Mouse (Mus musculus) MEL-GATA-1-ER (cell line): ENCODE data around the gene Ppl.
A peak's percentile ranks its signal among the peaks of the same experiment; 100 is the strongest.

ENCODE experiments used
- DNase-seq: peaks from one replicate; pipeline ENCODE4 v3.0.0-alpha.2; 2012; ENCODE audit warnings: low read depth; ENCODE audit errors: extremely low read depth

The Ppl gene

DNA sequence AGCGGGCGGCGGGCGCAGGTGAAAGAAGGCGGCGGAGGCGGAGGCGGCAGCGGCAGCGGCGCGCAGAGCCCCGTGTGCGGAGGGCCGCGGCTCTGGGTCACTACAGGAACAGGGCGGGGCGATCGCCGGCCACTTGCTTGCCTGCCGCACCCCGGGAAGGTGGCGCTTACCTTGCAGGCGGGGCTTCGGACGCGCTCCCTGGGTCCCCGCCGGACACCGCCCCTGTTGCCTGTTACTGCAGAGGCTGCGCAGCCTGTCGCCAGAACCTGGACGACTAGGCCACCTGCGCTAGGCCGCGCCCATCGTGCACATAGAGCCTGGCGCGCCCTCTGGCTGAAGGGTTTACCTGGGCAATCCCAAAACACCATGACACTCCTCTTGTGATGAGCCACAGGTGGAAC is at the start of gene Ppl:
TSS of gene Ppl (minus strand) at position 21 of the 401 bp plus-strand sequence.
- DNase-seq = no peak

DNA sequence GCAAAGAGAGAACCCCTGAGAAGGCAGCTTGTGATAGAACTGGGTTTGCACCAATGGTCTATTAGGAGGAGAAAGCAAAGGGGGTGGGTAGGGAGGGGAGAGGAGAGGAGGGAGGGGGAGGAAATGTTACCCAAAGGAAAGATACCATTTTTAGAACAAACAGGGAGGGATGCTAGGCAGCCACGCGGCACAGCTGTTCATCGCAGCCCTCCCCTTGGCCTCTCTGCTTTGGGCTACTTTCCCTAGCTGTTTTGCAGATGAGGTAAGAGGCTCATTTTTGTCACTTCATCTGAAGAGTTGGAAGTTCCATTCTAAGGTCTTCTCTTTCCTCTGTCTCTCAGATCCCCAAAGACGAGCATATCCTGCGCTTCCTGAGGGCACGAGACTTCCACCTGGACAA is 40.4 kb upstream of the Ppl start:
- no peak for DNase-seq

DNA sequence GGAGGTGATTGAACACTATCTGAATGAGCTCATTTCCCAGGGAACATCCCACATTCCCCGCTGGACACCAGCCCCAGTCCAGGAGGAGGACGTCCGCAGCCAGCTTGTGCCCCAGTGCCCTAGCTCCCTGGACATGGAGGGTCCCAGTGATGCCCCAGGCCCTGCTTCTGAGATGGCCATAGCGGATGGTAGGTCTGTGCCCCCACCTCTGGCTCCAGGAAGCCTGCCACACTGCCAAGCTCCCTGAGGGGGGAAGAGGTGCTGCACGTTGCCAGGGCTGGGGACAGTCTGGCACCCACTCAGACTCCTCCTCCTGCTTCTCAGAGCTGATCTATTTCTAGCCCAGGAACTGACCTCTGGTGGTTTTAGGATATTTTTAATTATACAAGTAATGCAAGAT is 36.6 kb upstream of the Ppl start:
- DNase-seq = no peak

DNA sequence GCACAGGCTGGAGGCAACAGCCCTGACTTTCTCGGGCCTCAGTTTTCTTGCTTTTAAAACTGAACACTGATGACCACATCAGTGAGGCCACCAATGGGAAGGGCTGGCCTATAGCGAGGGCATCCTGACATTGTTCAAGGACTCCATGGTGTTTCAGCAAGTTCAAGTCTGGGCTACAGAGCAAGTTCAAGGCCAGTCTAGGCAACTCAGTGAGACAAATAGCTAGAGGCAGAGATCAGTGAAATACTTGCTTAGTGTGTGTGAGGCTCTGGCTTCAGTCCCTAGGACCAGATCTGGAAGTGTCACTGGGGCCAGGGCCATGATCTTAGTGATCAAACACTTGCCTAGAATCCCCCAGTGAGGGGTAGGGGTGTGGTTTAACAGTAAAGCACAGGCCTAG is 35.8 kb upstream of the Ppl start:
- no peak for DNase-seq

DNA sequence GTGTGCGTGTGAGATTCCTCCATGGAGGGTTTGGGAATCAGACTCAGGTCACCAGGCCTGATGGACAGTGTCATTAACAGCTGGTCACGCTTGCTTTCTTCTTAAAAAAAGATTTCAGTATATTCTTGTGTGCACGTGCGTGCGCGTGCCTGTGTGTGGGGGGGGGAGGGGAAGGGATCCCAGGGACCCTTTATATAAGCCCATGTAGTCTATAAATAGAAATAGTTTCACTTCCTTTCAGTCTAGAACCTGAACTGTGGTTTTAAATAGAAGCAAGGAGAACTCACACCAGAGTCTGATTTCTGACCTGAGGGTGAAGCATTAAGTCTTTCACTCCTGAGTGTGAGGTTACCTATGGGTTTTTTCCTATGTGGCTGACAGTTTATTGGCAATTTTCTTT is 32.1 kb upstream of the Ppl start:
- DNase-seq = no peak

DNA sequence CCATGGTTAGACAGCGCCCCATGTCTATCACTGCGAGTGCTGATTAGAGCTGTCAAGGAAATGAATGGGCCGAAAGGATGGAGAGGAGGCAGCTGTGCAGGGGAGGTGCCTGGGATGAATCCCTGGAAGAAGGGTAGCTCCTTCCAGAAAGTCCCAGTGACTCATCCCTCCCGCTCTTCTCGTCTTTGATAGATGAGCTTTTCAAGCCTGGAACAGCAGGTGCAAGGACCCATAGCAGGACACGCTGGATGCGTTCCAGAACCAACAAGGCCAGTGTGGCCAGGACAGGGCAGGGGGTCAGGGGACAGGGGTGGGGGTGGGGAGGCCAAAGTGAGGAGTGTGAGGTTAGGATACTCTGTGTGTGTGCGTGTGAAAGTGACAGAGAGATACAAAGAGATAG is 27.0 kb upstream of the Ppl start:
- no peak for DNase-seq

DNA sequence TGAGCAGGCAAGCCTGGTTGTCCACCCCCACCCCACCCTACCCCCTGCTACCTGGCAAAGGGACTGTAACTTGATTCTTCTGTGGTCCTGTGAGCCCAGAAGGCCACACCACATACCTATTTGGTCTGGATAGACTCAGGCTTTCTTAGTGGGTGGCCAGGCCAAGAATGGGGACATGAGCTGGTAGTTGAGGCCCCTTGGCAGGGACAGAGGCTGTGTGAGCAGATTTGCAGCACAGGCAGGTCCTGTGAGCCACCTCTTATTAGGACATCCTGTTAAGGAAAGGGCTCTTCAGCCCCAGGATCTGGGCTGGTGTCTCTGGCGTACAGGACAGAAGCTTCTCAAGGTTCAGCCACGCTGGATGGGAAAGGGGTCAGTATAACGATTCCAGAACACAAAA is 24.9 kb upstream of the Ppl start:
- no peak for DNase-seq

DNA sequence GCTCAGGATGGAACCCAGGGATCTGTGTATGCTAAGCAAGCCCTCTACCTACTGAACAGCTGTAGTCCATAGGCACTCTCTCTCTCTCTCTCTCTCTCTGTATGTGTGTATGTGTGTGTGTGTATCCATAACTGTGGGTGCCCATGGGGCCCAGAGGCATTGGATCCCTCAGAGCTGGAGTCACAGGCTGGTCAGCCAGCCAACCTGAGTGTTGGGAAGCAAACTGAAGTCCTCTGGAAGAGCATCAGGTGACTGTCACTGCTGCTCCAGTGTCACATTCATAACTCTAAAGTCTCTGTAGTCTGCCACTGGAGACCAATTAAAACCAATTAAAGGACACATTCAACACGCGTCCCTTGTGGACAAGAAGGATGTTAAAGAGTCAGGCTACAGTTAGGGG is 24.3 kb upstream of the Ppl start:
- DNase-seq = no peak

DNA sequence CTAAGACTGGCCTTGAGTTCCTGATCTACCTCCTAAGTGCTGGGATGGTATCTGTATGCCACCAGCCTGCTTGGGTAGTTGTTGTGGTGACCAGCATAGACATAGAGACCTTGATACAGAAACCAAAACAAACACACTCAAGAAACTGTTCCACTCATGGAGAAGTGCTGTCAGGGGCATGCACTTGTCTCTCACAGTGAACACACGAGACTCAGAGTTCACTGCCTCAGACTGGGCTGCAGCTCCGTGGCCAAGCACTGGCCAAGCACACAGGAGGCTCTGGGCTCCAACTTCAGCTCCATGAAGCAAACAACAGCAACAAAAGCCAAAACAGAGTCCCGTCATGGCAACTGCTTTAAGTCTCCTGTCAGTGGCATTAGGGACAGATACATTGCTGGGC is 22.8 kb upstream of the Ppl start:
- no peak for DNase-seq

DNA sequence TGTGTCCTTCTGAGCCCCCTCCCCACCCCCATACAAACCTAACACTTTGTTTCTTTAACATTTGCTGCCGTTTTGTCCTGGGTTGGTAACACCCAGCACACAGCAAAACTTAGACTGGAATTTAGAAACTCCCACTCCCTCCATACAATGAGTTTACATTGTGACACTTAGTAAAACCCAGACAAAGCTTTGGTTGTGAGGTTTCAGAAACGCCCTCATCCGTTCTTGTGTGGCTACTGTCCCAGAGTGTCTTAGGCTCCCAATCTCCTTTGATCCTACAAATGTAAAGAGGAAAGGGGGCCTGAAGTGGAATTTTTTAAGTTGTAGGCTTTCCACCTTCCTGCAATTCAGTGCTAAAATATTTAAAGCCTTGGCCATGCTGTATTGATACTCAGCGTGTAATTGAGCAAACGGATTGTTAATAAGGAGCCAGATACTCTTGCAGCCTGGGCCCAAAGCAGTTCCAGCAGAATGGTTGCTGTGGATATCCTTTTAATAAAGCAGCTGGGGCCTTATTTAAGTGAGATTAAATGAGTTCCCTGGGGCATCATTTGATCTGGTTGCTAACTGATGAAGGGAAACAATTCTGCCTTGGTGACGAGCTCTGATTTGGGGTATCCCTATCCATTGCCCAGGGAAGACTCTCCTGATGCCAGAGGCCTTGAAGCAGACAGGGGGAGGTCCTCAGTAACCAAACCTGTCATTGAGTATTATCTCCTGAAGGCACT is 21.2 kb upstream of the Ppl start:
- DNase-seq = no peak

DNA sequence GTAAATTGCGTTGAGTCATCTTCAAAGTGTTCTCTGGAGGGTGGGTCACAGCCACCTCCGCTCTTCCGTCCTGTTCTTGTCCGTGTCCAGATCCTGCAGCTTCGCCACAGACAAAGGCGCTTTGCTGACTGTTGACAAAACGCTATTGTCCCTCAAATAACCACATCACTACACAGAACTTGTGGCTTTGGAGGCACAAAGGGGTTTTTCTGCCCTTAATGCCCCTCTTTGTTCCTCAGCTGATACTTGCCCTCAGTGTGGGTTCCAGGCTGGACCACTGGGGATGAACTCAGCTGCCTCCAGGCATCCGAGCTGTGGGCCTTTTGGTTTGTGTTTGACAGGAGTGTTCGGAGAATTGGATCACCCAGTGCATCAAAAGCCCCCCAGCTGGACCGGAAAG is 18.3 kb upstream of the Ppl start:
- no peak for DNase-seq

DNA sequence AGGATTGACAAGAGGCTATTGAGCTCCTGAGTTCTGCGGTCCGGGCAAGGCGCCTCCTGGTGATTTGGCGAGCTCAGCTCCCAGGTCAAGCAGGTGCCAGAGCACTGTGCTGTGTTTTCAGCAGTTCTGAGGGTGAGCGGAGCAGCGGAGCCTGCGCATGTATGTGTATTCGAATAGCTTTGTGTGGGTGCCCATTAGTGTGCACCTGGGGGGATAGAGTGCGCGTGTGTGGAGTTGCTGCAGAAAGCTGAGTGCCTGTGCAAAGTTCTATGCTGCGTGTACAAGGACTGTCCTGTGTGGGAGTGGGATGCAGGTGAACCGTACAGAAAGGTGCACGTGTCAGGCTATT is 14.8 kb upstream of the Ppl start, which contains the start of gene Sec14l5:
TSS of gene Sec14l5 (plus strand) at position 73 of the 349 bp plus-strand sequence.
- no peak for DNase-seq

DNA sequence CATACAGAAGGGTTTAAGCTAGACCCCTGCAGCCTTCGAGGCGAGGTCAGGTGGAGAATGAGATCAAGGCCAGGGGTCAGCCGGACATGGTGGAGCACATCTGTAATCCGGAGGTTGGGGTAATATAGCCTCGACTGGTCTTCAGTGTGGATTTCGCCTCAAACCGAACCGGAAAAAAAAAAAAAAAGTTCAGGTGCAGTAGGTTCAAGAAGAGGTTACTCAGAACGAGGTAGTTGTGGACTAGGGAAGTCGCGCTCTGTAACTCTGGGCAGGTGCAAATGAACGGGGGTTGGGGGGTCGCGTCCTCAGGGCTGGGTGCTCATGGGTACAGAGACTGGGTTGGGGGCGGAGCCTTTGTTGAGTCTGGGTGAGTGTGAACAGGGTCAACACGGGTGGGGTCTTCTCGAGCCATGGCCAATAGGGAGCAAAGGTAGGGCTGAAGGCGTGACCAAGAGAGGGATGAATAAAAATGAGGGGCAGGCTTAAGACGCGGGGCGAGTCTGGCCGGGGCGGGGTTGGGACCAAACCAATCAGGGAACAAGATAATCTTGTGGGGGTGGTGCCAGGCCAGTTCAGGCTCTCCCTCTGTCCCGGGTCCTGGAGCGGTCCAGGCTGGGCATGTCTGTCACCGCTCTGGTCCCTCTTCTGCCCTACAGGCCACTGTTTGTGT is 14.3 kb upstream of the Ppl start:
- DNase-seq = peak; percentile 80

DNA sequence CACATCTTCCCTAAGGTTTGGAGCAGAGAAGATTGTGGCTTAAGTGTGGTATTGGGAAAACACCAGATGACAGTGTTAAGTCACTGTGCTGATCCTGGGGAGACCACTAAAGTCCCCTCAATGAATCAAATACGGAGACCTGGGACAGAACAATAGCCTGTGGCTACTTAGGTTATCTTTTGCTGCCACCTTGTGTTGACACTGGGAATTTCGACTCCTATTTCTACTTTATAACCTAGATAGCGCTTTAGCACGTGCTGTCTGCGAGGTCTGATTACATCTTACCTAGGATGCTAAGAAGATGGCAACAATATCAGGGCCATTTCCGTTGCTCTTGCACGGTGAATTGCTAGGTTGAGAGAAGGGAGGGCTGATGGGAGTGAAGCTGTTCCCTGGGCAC is 13.3 kb upstream of the Ppl start:
- peak; percentile 70 for DNase-seq

DNA sequence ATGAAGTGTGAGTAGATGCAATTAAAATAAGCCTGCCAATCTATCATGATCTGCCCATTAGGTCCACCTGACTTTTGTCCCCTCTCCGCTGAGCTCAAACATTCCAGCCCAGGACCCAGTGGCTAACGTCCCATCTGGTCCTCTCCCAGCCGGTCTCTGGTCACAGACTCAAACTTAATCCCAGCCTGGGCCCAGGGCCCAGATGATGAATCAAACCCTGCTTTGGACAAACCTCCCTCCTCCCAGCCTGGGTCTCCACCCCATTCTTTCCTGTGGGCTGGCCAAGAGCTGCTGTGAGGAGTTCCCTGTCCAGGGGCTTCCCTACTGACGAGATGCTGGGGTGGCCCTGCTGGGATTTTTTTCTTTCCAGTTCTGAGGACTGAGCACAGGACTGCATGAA is 7.5 kb upstream of the Ppl start:
- DNase-seq = no peak

DNA sequence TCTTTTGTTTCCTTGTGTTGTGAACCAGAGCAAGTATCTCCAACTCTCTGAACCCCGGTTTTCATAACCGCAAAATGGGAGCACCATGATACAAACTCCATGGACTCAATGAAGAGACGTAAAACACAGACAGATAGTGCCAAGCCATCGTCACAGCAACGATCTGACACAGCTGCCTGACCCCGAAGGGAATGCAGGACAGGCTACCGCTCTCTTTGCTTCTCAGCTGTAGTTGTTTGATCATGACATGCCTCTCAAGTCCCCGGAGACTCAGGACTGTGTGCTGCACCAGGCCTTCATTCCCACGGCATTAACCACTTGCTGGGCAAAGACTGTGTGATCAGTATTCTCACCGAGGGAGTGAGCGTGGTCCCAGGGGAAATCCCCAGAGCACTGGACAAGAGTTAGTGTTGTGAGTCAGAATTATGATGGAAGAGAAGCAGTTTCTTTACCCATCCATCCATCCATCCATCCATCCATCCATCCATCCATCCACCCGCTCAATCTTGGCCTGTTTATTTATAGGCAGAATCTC is 4.9 kb upstream of the Ppl start:
- DNase-seq = no peak

DNA sequence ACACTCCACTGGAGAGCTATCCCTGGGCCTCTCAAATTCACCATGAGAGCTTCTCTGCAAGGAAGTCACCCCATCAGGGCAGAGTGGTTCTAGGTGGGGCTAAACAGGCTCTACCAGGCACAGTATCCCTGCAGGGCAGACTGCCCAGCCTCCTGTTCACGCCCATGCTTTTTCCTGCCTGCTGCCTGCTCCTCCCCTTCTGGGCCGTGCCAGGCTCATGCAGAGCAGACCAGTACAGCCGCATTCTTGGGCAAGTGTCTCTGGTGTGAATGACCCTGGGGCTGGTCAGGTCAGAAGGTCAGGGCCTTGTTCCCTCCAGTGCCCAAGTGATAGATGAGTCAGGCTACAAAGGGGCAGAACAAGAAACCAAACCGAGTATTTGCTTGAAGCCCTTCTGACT is 4.3 kb upstream of the Ppl start:
- no peak for DNase-seq

DNA sequence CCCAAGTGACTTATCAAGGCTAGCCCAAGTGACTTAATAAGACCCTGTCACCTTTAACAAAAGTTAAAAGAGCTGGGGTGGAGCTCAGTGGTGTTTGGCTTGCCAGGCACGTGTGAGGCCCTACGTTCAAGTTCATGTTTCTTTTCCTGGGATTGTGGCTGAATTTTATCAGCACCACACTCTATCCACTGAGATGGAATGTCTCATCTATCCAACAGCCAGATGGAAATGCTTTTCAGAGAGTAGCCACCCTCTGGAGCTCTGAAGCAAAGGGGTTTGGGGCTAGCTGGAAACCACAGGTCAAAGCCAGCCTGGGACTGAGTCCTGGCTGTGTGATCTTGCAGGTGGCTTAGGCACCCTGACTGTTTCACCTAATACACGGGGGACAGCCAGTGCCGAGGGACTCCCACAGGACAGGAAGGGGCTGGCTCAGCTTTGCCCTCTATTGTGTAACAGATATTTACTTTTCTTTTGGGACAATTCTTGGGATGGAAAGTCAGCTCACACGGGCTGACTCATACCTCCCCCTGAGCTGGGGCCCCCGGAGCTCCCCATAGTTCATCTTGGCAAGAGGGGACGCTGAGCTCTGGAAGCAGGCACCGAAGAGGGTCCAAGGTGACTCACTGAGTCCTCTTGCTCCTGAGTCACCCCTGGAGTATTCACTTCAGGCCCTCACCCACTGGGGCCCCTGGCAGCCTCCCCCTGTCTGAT is 3.5 kb upstream of the Ppl start:
- no peak for DNase-seq

DNA sequence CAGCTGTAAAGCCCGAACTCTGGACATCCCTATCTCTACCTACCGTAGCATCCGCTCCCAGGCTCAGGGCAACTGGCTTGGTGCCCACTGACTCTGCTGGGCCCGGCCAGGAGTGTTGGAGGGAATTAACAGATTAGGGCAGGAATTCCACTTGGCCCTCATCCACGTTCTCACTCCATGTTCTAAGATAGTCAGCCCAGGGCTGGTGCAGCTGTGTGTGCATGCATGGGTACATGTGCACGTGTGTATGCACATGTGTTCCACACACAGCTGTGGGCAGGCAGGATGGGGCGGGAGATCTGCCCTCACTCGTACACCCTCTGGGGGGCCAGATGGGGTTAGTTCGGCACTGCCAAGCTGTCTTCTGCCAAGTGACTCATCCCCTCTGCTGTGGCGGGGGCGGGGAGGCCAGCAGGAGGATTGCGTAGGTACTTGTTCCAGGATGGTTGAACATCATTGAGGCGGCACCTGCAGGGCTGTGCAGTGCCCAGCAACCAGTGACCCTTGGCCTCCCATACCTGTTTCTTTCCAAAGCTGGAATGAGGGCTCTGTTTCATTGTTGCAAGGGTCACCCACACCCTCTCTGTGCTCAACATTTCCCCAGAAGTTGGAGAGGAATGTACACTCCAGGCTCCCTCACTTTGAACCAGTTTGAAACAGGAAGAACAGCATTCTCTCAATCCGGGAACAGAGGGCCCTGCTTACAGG is 2.6 kb upstream of the Ppl start:
- DNase-seq = no peak

DNA sequence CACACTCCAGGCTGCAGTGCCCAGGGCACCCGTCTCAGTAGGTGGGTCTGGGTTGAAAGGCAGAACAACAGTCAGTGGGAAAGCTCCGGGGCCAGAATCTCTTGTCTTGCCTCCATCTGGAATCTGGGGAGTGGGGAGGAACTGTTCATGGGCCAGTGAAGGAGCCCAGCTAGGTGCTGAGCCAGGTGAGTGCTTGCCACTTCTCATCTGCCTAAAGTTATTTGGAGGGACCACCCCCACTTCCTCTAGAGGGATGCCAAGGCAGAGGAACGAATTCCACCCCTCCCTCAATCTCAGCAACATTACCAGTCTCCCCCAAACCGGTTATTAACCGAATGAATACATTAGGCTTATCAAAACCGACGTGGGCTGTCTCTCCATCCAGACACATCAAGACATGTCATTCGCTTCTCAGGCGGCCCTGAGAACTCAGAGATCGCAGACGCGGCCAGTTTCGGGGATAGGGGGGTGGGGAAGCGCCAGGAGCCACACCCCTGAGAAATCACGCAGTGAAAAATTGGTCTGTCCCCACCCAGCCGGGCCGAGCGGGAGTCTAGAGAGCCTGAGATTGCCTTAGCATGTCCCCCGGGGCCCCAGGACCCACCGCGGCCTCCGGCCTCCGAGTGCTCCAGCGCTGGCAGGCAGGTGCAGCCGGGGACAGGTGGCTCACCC is 834 bp downstream of the Ppl start:
- no peak for DNase-seq

DNA sequence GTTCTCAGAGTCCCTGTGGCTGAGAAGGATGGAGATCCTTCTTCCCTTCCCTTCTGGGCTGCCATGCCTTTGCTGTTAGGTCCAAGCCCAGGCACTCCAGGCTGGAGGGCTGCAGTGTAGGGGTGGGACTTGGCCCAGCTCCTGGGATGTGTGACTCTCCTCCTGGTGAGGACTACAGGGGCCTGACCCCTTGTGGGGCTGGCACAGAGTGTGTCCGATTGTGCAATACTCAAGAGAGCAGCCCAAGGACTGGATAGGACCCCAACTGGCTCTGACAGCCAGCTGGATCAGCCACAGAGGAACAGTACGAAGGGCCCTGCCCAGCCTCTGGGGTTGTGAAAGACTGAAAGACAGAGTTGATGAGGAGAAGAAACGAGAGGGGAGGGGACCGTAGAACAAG is 1.5 kb downstream of the Ppl start:
- DNase-seq = no peak
